Mouse (Mus musculus): Measurements from ENCODE around the gene Klk1b8. TPM values are rescaled to one million over a fixed set of nuclear protein-coding genes. Genes with fewer than 3 reads are reported as not detected.
"Not testable (repeated sequence)": the region's sequence is repeated elsewhere in the genome, so short reads cannot be mapped to it uniquely, and the experiment has no call there.

The Klk1b8 gene
- total RNA-seq (2014; fragmentation: Nextera tagmentation), result not detected in 2 replicates
- total RNA-seq (2017), result not detected in 2 replicates

DNA sequence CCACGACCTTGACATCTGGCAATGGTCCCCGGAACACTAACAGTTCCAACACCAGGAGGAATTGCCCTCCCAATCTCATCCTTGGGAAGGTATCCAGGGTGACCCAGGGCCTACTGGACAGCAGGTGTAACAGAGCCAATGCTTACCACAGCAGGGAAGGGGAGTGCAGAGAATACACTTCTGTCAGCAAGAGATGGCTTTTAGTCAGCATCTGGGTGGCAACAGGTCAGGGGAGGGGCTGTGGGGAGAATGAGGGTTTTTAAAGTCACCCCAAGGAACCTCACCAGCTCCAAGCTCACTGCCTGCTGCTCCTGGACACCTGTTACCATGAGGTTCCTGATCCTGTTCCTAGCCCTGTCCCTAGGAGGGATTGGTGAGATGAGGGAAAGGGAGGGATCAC is at the start of gene Klk1b8:
Gene Klk1b8 (plus strand): TSS at position 301 of the 400 bp plus-strand sequence.
- no peak for ATAC-seq (replicated peaks; ENCODE audit: poor library complexity, severe bottlenecking)

GRCm38 (mm10) chr7:43914821-43915220 is 35.6 kb upstream of the Klk1b8 start:
- ATAC-seq (replicated peaks; ENCODE audit: poor library complexity, severe bottlenecking), result no peak

- ATAC-seq (replicated peaks; ENCODE audit: poor library complexity, severe bottlenecking), result no peak
These were observed 32.0 kb upstream of the Klk1b8 start for GRCm38 (mm10) chr7:43918426-43918825.

- no peak for ATAC-seq (replicated peaks; ENCODE audit: poor library complexity, severe bottlenecking)
These were observed 31.6 kb upstream of the Klk1b8 start for GRCm38 (mm10) chr7:43918871-43919270.

GRCm38 (mm10) chr7:43919559-43920451 is 30.7 kb upstream of the Klk1b8 start:
- ATAC-seq (replicated peaks; ENCODE audit: poor library complexity, severe bottlenecking), result peak; percentile 63

GRCm38 (mm10) chr7:43920582-43920981 is 29.9 kb upstream of the Klk1b8 start:
- peak; percentile 60 for ATAC-seq (replicated peaks; ENCODE audit: poor library complexity, severe bottlenecking)

GRCm38 (mm10) chr7:43921087-43921486 is 29.4 kb upstream of the Klk1b8 start:
- peak; percentile 65 for ATAC-seq (replicated peaks; ENCODE audit: poor library complexity, severe bottlenecking)

DNA sequence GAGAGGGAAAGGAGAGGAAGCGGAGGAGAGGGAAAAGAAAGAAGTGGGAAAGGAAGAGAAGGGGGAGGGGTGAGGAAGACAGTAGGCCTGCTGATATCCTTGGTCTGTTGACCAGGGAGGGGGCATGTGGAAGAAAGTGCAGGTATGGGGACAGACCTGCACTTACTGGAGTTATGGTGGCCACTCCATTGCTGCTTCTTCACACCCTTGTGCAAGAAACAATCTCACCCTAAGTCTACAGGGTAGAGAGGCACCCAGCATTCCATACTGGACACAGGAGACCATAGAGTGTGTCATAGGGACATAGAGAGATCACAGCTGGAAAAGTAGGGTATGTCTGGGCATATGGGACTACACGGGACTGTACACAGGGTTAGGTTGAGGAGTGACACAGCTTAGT is 28.5 kb upstream of the Klk1b8 start:
- ATAC-seq (replicated peaks; ENCODE audit: poor library complexity, severe bottlenecking), result no peak

DNA sequence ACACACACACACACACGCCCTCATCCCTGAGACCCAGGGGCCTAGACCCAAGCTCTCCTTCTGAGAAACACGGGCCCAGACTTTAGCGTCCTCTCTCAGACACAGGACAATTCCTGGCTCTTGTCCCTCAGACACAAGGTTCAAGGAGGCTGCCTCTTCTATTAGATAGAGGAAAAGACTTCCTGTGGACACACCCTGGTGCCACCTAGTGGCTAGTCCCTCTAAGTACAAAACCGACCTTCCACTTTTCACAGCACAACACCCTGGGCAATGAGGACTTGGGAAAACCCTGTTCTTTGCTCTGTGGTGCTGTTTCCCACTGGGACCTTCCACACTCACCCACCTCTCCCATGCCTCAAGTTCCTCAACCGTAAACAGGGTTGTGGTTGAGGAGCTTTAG is 24.5 kb upstream of the Klk1b8 start:
- ATAC-seq (replicated peaks; ENCODE audit: poor library complexity, severe bottlenecking), result peak; percentile 47

DNA sequence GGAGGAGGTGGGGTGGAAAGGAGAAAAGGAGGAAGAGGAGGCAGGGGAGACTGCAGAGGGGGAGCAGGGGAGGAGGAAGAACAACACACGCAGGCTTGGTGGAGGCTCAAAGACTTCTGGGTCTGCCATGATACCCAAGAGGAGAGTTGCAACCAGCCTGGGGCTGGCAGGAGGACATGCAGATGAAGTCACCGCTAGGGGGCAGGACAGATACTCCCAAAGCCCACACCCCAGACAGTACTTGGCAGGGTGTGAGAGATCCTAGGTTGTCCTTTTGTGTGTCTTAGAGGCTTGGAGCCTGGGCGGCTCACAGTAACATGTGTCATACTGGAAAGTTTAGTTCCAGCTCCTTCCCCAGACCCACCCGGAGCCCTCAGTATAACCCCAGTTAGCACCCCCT is 21.9 kb upstream of the Klk1b8 start:
- ATAC-seq (replicated peaks; ENCODE audit: poor library complexity, severe bottlenecking), result peak; percentile 40

DNA sequence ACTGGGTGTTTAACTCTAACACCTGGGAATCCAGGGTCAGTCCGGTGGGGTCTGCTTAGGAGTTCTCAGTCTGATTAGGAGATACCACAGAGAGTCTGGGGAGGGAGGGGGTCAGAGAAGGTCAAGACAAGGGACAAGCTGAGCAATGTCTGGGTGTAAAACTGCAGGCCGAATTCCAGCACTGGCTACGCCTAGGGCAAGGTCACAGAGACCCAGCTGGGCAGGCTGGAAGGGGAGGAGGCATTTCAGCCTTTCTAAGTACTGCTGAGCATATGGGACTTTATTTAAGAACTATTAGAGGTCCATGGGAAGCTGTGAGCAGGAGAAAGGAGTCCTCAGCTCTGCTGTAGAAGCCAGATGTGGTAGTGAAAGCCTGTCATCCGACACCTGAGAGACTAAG is 18.1 kb upstream of the Klk1b8 start:
- no peak for ATAC-seq (replicated peaks; ENCODE audit: poor library complexity, severe bottlenecking)

- ATAC-seq (replicated peaks; ENCODE audit: poor library complexity, severe bottlenecking), result no peak
These were observed 17.0 kb upstream of the Klk1b8 start, which contains the start of gene Klk15 for GRCm38 (mm10) chr7:43933440-43933839. Klk15 (plus strand) TSS chr7:43933740.

DNA sequence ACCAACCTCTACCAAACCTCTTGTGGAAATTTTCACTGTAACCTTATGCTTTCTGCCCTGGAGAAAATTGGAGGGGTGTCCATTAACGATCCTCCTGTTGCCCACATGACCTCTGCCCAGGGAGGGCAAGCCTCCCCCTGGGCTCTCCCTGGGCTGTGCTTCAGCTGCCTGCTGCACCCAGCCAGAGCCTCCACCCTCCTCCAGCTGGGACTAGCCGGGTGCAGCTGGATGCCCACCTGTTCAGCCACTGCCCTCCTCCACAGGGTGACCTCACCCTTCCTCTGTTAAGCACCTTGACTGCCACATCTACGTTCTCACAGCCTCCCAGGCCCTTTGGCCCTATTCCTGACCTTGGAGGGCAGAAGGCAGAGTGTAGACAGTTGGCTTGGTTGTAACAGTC is 15.7 kb upstream of the Klk1b8 start:
- no peak for ATAC-seq (replicated peaks; ENCODE audit: poor library complexity, severe bottlenecking)

DNA sequence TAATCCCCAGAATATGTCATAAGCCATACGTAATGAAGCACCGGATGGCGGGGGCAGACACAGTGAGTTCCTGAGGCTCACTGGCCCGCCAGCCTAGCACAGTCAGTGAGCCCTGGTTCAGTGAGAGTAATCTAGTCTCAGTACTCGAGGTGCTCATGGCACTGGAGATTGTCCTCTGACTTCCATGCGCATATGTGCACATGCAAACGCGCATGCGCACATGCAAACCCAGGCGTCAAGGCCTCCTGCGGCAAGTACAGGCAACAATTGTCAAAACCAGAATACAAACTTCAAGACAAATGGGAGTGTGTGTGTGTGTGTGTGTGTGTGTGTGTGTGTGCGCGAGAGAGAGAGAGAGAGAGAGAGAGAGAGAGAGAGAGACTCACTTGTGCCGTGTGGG is 13.9 kb upstream of the Klk1b8 start:
- no peak for ATAC-seq (replicated peaks; ENCODE audit: poor library complexity, severe bottlenecking)

DNA sequence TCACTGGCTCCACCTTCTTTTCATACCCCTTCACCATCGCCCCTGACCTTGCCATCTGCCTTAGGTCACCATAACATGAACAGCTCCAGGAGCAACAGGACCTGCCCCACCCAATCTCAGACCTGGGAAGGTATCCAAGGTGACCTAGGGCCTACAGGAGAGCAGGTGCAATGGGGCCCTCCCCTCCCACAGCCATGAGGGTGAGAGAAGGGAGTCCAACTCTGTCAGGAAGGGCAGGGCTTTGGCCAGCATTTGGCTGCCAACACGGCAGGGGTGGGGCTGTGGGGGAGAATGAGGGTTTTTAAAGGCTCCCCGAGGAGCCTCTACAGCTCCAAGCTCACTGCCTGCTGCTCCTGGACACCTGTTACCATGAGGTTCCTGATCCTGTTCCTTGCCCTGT is 8.2 kb upstream of the Klk1b8 start:
- ATAC-seq (replicated peaks; ENCODE audit: poor library complexity, severe bottlenecking), result not testable (repeated sequence)

GRCm38 (mm10) chr7:43944727-43945264 is 5.7 kb upstream of the Klk1b8 start:
- ATAC-seq (replicated peaks; ENCODE audit: poor library complexity, severe bottlenecking), result peak; percentile 9; the same call in 1 of the 2 replicates

GRCm38 (mm10) chr7:43952703-43953102 is 2.2 kb downstream of the Klk1b8 start:
- no peak for ATAC-seq (replicated peaks; ENCODE audit: poor library complexity, severe bottlenecking)

DNA sequence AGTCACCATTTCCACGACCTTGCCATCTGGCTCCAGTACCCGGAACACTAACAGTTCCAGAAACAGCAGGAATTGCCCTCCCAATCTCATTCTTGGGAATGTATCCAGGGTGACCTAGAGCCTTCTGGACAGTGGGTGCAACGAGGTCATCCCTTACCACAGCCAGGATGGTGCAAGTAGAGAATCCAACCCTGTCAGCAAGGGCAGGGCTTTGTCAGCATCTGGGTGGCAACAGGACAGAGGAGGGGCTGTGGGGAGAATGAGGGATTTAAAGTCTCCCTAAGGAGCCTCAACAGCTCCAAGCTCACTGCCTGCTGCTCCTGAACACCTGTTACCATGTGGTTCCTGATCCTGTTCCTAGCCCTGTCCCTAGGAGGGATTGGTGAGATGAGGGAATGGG is 16.0 kb downstream of the Klk1b8 start, which contains the start of gene Klk1b1:
Gene Klk1b1 (plus strand): TSS at position 301 of the 400 bp plus-strand sequence.
- ATAC-seq (replicated peaks; ENCODE audit: poor library complexity, severe bottlenecking), result no peak

GRCm38 (mm10) chr7:43967058-43967457 is 16.6 kb downstream of the Klk1b8 start:
- peak; percentile 56 for ATAC-seq (replicated peaks; ENCODE audit: poor library complexity, severe bottlenecking)

DNA sequence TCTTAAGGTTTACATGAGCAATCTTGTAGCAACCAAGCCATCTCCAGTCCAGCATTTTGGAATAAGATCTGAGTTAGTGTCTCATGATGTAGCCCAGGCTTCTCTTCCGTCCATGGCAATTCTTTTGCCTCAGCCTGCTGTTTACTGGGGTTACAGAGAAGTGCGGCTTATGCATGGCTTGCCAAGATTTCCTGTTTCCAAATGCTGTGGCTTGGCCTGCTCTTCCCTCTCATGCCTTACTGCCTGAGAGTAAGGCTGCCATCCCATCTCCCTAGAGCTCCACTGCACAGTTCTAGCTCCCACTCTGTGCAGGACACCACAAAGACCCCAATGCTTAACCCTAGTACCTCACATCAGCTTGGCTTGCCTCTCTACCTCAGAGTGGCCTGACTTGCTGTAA is 17.1 kb downstream of the Klk1b8 start:
- ATAC-seq (replicated peaks; ENCODE audit: poor library complexity, severe bottlenecking), result peak; percentile 62

DNA sequence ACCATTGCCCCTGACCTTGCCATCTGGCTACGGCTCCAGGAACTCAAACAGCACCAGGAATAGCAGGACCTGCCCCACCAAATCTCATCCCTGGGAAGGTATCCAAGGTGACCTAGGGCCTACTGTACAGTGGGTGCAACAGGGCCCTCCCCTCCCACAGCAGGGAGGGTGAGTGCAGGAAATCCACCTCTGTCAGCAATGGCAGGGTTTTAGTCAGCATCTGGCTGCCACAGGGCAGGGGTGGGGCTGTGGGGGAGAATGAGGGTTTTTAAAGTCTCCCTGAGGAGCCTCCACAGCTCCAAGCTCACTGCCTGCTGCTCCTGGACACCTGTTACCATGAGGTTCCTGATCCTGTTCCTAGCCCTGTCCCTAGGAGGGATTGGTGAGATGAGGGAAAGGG is 25.3 kb downstream of the Klk1b8 start, which contains the start of gene Klk1b9:
Gene Klk1b9 (plus strand): TSS at position 301 of the 400 bp plus-strand sequence.
- ATAC-seq (replicated peaks; ENCODE audit: poor library complexity, severe bottlenecking), result not testable (repeated sequence)
